Mouse (Mus musculus) left cerebral cortex, adult 2 months (tissue): ENCODE measurements around the gene Rpl18a. TPM values are rescaled to one million over a fixed set of nuclear protein-coding genes. Genes with fewer than 3 reads are reported as not detected.
A peak's percentile ranks its signal among the peaks of the same experiment; 100 is the strongest.
"Not testable (repeated sequence)": the region's sequence is repeated elsewhere in the genome, so short reads cannot be mapped to it uniquely, and the experiment has no call there.

ENCODE experiments used
- DNase-seq, 2 experiments: peaks; one replicate each; pipeline ENCODE4 v3.0.0; 2021 to 2022; ENCODE audit warnings: low spot score in 2 of 2, mixed read lengths in 1 of 2; ENCODE audit errors: extremely low spot score in 1 of 2
- H3K27ac ChIP-seq: fragments of 200-600 bp; 2 replicates; pipeline ENCODE4 v1.8.1; 2022
- H3K4me3 ChIP-seq: fragments of 200-600 bp; 2 replicates; pipeline ENCODE4 v1.8.1; 2022
- CTCF ChIP-seq: fragments of 200-600 bp; IDR thresholded peaks from 2 replicates; pipeline ENCODE4 v1.8.1; 2022; ENCODE audit warnings: antibody characterized with exemption, mild to moderate bottlenecking, moderate library complexity
- intact Hi-C: fragments of 180-260 bp; cut with DNase I; formaldehyde crosslinking; loops from one replicate; pipeline ENCODE4 v1.15.1; 2025
- total RNA-seq, 2 experiments: library from RNA; stranded (reverse); gene quantifications; 2 replicates each; pipeline ENCODE4 v1.2.3; 2021

The Rpl18a gene
- total RNA-seq, 2 experiments from 2014 or later = 588 to 633 TPM

DNA sequence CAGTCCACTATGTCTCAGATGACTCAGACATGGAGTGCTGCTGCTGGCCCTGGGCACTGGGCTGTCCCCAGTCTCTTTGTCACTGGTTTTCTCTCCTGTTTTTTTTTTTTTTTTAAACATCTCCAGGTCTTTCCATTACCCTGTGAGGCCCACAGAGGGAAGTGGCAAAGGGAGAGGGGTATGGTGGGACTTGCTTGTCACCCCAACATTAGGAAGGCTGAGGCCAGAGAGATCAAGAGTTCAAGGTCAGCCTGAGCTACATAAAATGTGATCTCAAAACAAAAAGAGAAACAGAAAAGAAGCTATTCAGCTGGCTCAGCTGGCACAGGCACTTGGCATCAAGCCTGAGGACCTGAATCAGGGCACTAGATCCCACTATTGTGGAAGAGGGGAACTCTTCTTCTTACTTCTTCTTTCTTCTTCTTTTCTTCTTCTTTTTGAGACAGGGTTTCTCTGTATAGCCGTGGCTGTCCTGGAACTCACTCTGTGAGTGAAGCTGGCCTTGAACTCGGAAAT lies 3.7 kb upstream of the Rpl18a start:
- Histone ChIP-seq H3K4me3 (no peak overlapping the region), H3K27ac (no peak overlapping the region)
- DNase-seq = no peak
- no peak for TF ChIP-seq CTCF
- intact Hi-C loops = no loop called here

DNA sequence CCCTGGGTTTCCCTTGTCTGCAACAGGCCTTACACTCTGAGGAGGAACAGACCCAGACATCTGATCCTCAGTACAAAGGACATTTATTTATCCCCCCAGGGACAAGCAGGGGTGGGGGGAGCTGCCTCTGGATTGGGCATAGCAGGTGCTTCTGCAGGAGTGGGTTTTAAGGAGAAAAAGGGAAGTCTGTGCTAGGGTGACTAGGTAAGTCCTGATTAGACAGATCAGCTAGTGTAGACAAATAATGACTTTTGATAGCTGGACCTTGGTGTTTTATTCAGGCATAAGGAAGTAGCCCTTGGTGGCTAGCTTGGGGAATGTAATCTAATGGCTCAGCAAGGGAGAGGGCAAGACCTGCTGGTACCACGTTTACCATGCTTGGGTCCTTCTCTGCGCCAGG lies 2.0 kb upstream of the Rpl18a start:
- Histone ChIP-seq H3K4me3 (no peak overlapping the region), H3K27ac (no peak overlapping the region)
- no peak for TF ChIP-seq CTCF
- DNase-seq = no peak
- intact Hi-C loops = loop anchor here (2.0 to 10.0 kb wide), 4 partner anchors 66 to 566 kb away; partner anchors contain the start of genes Abhd8, Dda1, Mrpl34 and Use1

DNA sequence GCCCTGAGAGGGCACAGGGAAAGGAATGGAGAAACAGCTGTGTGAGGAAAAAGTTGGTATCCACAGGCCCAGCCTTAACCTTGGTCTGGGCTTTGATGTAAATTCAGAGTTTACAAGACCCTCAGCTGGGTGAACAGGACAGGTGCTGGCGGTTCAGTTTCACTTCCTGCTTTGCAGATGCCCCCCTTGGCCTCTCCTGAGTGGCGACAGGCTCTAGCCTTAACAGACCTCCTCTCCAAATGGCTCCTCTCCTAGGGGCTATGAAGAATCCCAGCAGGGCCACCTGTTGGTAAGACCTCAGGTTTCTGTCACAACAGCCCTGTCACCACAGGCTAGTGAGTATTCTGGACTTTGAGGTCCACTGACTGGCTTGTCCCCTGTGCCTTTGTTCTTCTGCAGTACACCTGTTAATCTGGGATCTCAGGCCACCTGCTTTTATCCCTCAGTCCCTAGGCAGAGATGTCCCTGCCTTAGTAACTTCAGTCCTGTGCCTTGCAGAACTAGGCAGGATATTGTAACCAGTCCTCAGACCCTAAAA lies 1.5 kb upstream of the Rpl18a start:
- H3K27ac ChIP-seq = no peak overlapping the region
- intact Hi-C loops = loop anchor here (2.0 to 10.0 kb wide), 4 partner anchors 66 to 566 kb away; partner anchors contain the start of genes Abhd8, Dda1, Mrpl34 and Use1
- DNase-seq = no peak
- no peak overlapping the region for H3K4me3 ChIP-seq
- TF ChIP-seq CTCF = no peak

DNA sequence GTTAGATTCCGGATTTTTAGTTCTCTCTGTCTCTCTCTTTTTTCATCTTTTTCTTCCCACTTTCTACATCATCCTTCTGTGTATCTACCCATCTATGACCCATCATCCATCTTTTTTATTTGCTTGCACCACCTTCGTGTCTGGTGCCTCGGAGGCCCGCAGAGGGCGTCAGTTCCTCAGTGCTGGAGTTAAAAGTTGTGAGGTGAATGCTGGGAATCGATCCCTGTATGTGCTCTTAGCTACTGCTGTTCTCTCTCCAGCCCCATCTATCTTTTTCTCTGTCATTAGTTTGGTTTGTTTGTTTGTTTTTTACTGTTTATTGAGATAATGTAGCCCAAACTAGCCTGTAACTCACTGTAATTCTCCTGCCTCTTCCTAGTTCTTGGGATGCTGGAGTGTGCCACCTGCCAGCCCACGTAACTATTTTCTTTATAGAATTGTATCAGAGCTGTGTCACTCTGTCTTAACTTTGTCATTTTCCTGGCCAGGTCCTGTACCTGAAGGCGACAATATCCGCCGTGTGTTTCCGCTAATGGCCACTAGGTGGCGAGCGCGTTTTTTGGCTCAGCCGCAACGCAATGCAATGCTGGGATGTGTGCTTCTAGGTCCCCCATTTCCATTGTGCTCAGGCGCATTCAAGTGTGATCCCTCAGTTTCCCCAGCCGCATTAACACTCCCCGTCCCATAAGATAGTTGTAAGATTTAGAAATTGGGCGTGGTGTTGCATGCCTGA lies 635 bp upstream of the Rpl18a start:
- Histone ChIP-seq H3K4me3 (peak overlapping the region; percentile 97), H3K27ac (peak overlapping the region; percentile 91)
- DNase-seq = peak; percentile 83 to 86
- TF ChIP-seq CTCF = peak; percentile 85
- intact Hi-C loops = loop anchor here (1.0 to 10.0 kb wide), 6 partner anchors 25 to 567 kb away; partner anchors contain the start of genes Abhd8, Ccdc124, Dda1 and Haus8

DNA sequence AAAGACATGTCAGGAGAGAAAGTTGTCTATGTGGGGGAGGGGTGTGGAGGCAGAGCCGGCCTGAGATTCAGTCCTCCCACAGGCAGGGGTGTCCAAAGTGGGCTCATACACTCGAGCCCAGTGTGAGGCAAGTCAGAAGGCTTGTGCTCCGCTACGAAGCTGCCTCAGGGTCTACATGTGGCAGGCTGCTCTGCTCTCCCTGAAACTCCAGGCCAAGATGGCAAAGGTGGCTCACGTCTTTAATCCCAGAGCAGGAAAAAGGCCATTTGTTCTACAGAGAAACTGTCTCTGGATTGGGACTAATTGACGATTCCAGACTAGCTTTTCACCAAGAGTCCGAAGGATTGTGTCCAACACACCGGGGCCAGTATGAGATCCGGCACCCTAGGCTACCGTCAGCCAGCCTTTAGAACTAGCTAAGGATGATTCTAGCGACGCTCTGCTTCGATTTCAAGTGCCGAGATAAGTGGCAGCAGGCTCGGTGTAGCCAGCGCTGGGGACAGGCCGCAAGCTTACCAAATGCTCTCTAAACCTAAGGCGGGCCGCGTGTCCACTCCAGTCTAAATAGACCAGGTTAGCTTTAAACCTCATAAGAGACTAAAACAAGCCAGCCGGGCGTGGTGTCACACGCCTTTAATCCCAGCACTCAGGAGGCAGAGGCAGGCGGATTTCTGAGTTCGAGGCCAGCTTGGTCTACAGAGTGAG lies 744 bp downstream of the Rpl18a start:
- intact Hi-C loops = loop anchor here (1.0 to 10.0 kb wide), 4 partner anchors 23 to 568 kb away; partner anchors contain the start of genes Abhd8, Ccdc124, Dda1 and Haus8
- DNase-seq = no peak
- TF ChIP-seq CTCF = no peak
- Histone ChIP-seq H3K27ac (peak overlapping the region; percentile 97), H3K4me3 (peak overlapping the region; percentile 97)

DNA sequence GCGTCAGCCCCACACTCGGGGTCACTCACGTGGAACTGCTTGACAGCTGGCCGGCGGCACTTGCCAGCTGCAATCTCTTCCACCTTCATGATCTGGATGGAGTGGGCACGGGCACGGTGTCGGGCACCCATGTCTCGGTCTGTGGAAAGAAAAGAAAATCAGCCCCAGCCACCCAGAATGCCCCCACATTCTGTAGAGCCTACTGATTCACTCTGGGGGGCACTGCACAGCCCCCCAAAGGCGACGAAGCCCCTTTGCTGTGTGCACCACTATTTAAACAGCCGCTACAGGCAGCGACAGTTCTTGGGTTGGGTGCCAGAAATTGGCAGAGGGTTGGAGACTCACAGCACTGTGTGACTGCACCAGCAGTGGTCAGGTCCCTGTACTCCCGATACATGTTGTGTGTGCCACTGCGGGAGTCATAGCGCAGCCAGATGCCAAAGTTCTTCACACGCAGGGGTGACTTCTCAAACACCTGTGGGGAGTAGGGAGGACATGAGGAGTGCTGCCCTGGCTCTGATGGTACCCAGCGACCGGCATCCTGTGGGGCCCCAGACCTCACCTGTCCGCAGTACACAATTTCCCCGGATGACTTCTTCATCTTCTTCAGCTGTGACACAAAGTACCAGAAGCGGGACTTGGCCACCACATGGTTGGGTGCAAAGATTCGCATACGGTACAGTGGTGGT lies 1.5 kb downstream of the Rpl18a start:
- H3K27ac ChIP-seq, H3K4me3 ChIP-seq, DNase-seq: not testable (repeated sequence)
- intact Hi-C loops = loop anchor here (2.0 to 10.0 kb wide), 3 partner anchors 377 to 569 kb away; partner anchors contain the start of genes Abhd8, Dda1, Haus8 and Mrpl34

DNA sequence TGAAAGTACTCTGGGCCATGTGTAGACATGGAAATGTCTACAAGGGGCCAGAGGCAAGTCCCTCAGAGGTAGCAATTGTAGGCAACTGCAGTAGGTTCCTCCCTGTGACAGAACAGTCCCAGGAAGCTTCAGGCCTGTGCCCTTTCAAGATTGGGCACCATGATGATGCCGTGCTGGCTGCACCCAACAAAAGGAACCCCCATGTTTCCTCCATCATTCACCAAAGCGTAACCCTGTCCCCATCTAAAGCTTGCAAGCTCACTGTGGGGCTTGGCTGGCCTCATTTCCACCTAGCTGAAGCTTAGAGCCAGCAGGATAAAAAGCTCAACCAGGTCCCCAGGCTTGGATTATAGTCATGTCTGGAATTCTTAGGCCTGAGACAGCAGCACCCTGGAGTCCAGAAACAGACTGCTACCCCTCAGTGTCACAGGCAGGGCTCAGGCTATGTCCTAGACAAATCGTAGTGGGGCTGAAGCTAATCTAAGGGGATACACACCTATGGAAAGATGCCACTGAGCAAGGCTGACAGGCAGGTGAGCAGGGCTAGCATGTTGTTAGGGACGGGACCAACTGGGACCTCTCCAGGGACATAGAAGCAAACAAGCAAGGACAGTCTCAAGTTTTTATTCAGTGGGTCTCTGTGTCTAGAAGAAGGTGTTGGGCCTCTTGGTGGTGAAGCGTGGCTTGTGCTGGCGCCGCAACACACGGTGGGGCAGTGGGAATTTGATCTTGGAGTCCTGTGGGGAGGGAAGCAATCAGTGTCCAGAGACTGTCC lies 2.3 kb downstream of the Rpl18a start:
- no peak for TF ChIP-seq CTCF
- intact Hi-C loops = loop anchor here (5.0 to 10.0 kb wide), 2 partner anchors 472 to 570 kb away; partner anchors contain the start of genes Abhd8, Dda1, Mrpl34 and Use1
- DNase-seq = no peak
- Histone ChIP-seq H3K4me3 (no peak overlapping the region), H3K27ac (no peak overlapping the region)

DNA sequence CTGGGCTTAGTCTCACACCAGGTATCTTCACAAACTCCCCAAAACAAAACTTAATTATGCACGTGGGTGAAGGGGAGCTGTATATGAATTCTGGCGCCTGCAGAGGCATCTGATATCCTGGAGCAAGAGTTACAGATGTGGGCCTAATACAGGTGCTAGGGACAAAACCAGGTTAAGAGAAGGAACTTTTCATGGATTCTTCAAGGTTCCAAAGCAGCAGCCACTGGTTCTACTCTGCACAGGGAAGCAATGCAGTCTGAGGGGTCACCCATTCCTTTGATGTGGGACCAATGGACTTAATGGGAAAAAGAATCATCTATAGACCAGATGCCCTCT lies 2.9 kb downstream of the Rpl18a start:
- DNase-seq = no peak
- intact Hi-C loops = loop anchor here (10.0 kb wide), 1 partner anchor 570 kb away; the partner anchor contains the start of genes Abhd8, Dda1 and Mrpl34
- H3K27ac ChIP-seq = no peak overlapping the region
- TF ChIP-seq CTCF = no peak
- no peak overlapping the region for H3K4me3 ChIP-seq

DNA sequence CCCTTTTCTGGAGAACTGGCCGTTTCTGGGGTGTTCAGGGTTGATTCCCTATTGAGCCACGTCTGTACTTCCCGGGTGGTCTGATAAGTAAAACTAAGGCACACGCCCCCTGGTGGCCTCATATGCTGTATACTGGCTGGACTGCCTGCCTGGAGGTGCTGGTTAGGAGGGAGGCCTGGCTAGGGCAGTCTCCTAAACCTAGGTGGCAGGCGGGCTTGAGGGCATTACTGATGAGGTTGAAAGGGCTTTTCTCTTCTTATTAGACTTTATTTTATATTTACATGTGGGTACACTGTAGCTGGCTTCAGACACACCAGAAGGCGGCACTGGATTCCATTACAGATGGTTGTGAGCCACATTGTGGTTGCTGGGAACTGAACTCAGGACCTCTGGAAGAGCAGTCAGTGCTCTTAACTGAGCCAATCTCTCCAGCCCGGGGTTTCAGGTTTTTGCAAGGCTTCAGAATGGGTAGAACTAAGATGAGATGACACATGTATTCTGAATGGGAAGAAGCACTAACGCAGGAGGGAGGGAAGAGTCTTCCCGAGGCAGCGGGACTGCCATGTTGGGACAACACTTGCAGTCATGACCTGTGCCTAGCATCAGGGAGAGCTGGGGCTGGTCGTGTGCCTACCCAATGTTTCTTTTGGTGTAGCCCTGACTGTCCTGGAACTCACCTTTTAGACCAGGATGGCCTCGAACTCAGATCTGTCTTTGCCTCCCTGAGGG lies 3.4 kb downstream of the Rpl18a start:
- Histone ChIP-seq H3K27ac (no peak overlapping the region), H3K4me3 (no peak overlapping the region)
- TF ChIP-seq CTCF = peak; percentile 70
- DNase-seq = peak; percentile 50 to 61
- intact Hi-C loops = loop anchor here (10.0 kb wide), 1 partner anchor 571 kb away; the partner anchor contains the start of genes Abhd8, Dda1 and Mrpl34
